Mouse (Mus musculus) heart, embryonic 10.5 days (tissue): ENCODE data around the gene Kdm6b. TPM values are rescaled to one million over a fixed set of nuclear protein-coding genes. Genes with fewer than 3 reads are reported as not detected.

ENCODE experiments used
- DNase-seq: peaks from one replicate; pipeline ENCODE4 v3.0.0-alpha.2; 2017; ENCODE audit warnings: low spot score
- H3K27ac ChIP-seq: fragments of 300-500 bp; sonication (generic); 2 replicates; pipeline ENCODE4 v1.5.1; 2016; ENCODE audit warnings: mild to moderate bottlenecking
- H3K27me3 ChIP-seq: fragments of 300-500 bp; sonication (generic); 2 replicates; pipeline ENCODE4 v1.6.1; 2016; ENCODE audit warnings: mild to moderate bottlenecking; ENCODE audit not compliant: poor library complexity, insufficient read depth, severe bottlenecking
- H3K36me3 ChIP-seq: fragments of 300-500 bp; sonication (generic); 2 replicates; pipeline ENCODE4 v1.6.1; 2016; ENCODE audit warnings: mild to moderate bottlenecking, moderate library complexity
- H3K4me1 ChIP-seq: fragments of 300-500 bp; sonication (generic); 2 replicates; pipeline ENCODE4 v1.6.1; 2016; ENCODE audit warnings: mild to moderate bottlenecking
- H3K4me3 ChIP-seq: fragments of 300-500 bp; sonication (generic); 2 replicates; pipeline ENCODE4 v1.5.1; 2016; ENCODE audit warnings: mild to moderate bottlenecking, moderate library complexity
- H3K9me3 ChIP-seq: fragments of 300-500 bp; sonication (generic); 2 replicates; pipeline ENCODE4 v1.6.1; 2016; ENCODE audit warnings: mild to moderate bottlenecking, moderate library complexity
- WGBS: fragments of 180-500 bp; shearing (Covaris S2); methylation state at CpG from one replicate; pipeline ENCODE4 v1.1.7; 2016; 5-methylcytosine and 5-hydroxymethylcytosine counted together
- polyA plus RNA-seq: library from polyadenylated mRNA; unstranded; fragments of >200 nt; fragmentation: Nextera tagmentation; extraction: Ambion mirVana; gene quantifications from 2 replicates; pipeline ENCODE4 v1.2.1, GENCODE M21; 2016

The Kdm6b gene
- polyA plus RNA-seq, 1 experiment from 2014 or later = 26.9 TPM

GRCm38 (mm10) chr11:69369990-69370816 is 43.3 kb downstream of the Kdm6b start:
- H3K4me1 ChIP-seq = peaks cover 59% of the 10 kb centered on the region
- 42% methylated on average over 2 of the region's 2 CpGs for WGBS
- no peak for DNase-seq
- H3K9me3 ChIP-seq = no peaks in the 10 kb centered on the region
- H3K36me3 ChIP-seq = peaks cover 6% of the 10 kb centered on the region; the same call in 1 of the 2 replicates
- H3K27ac ChIP-seq = peak overlapping the region; percentile 100
- peak overlapping the region; percentile 99 for H3K4me3 ChIP-seq
- no peaks in the 10 kb centered on the region for H3K27me3 ChIP-seq

DNA sequence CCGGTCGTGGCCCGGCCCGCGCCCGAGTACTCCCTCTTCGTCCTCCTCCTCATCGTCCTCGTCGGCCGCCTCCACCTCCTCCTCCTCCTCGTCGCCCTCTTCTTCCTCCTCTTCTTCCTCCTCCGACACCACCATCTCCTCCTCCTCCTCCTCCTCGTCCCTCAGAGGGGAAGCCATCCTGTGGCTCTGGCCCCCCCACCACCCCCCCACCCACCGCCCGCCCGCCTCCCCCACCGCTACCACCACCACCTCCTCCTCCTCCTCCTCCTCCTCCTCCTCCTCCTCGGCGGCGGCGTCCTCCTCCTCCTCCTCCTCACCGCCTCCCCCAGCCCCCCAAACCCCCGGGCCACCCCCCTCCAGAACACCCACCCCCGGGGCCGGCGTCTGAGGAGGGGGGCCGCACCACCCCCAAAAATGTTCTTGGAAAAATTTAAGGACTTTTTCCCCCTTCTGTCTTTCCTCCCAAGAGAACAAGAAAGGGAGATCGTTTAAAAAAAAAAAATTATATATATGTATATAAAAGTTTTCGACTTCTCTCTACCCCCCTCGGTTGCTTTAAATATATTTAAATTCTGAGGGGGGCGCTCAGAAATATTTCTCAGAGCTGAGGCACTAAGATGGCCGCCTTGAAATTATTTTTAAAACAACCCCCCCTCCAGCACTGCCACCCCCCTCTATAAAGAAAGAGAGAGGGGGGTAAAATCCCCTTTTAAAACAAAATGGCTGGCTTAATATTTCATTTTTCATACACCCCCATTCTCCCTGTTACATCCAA is 44.1 kb downstream of the Kdm6b start, which contains the start of gene Chd3:
TSS of gene Chd3 (minus strand) at position 192 of the 775 bp plus-strand sequence.
- H3K4me3 ChIP-seq = peak within 1 kb of the TSS; percentile 99
- WGBS = 6% methylated on average over 24 of the region's 34 CpGs
- H3K27me3 ChIP-seq = no peaks in the 10 kb centered on the region
- H3K4me1 ChIP-seq = peaks cover 67% of the 10 kb centered on the region
- H3K9me3 ChIP-seq = no peaks in the 10 kb centered on the region
- peak within 1 kb of the TSS; percentile 100 for H3K27ac ChIP-seq
- DNase-seq = no peak
- H3K36me3 ChIP-seq = peaks cover 6% of the 10 kb centered on the region; the same call in 1 of the 2 replicates

GRCm38 (mm10) chr11:69368356-69369214 is 44.9 kb downstream of the Kdm6b start:
- Histone ChIP-seq H3K36me3 (peaks cover 8% of the 10 kb centered on the region; the same call in 1 of the 2 replicates), H3K9me3 (no peaks in the 10 kb centered on the region), H3K4me1 (peaks cover 70% of the 10 kb centered on the region), H3K27me3 (no peaks in the 10 kb centered on the region), H3K4me3 (peak overlapping the region; percentile 99), H3K27ac (peak overlapping the region; percentile 100)
- WGBS = 1% methylated on average over 75 of the region's 106 CpGs
- DNase-seq = no peak

- H3K9me3 ChIP-seq = no peaks in the 10 kb centered on the region
- peak overlapping the region; percentile 100 for H3K27ac ChIP-seq
- peaks cover 14% of the 10 kb centered on the region for H3K36me3 ChIP-seq
- DNase-seq = peak; percentile 81
- WGBS = 1% methylated on average over 22 of the region's 22 CpGs
- H3K4me1 ChIP-seq = peaks cover 62% of the 10 kb centered on the region
- H3K27me3 ChIP-seq = no peaks in the 10 kb centered on the region
- H3K4me3 ChIP-seq = peak overlapping the region; percentile 99
Measured at GRCm38 (mm10) chr11:69367616-69368355, 45.7 kb downstream of the Kdm6b start.

- Histone ChIP-seq H3K4me3 (peak overlapping the region; percentile 99), H3K27ac (peak overlapping the region; percentile 100), H3K36me3 (peaks cover 18% of the 10 kb centered on the region), H3K27me3 (no peaks in the 10 kb centered on the region), H3K4me1 (peaks cover 57% of the 10 kb centered on the region), H3K9me3 (no peaks in the 10 kb centered on the region)
- WGBS = under 1% methylated on average over 22 of the region's 22 CpGs
- DNase-seq = no peak
Measured at GRCm38 (mm10) chr11:69366855-69367615, 46.4 kb downstream of the Kdm6b start.

DNA sequence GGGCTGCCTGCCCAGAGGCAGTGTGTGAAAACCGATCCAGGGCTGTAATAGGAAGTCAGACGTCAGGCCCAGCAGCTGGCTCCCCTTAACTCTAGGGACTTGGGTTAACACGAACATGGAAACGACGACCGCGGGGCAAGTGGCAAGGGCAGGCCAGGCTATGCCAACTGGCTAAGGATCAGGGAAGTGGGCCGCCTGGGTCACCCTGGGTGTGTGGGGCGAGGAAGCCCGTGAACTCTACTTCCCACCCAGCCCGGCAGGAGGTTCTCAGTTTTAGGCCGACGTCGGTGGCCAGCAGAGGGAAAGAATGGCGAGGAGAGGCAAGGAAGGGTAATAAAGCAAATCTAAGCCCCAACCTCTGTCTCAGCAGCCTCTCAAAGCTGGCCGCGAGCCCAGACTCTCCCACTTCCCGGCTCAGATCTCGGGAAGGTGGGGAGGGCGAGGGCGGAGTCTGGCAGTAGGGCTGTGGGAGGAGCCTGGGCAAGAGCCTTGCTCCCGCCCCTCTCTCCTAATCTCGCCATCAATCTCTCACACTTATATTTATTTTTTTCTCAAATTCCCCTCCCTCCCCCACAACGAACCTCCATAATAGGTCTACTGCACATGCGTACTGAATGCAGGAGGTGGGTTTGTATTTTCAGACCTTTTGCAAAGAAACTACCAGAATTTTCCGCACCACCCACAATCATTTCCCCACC is 47.2 kb downstream of the Kdm6b start:
- Histone ChIP-seq H3K36me3 (peaks cover 26% of the 10 kb centered on the region), H3K4me1 (peaks cover 49% of the 10 kb centered on the region), H3K27me3 (no peaks in the 10 kb centered on the region), H3K9me3 (no peaks in the 10 kb centered on the region), H3K4me3 (peak overlapping the region; percentile 99), H3K27ac (peak overlapping the region; percentile 100)
- WGBS = 3% methylated on average over 26 of the region's 26 CpGs
- DNase-seq = peak; percentile 95

- no peak for DNase-seq
- Histone ChIP-seq H3K9me3 (no peaks in the 10 kb centered on the region), H3K27me3 (no peaks in the 10 kb centered on the region), H3K27ac (peak overlapping the region; percentile 100), H3K36me3 (peaks cover 32% of the 10 kb centered on the region), H3K4me3 (peak overlapping the region; percentile 99), H3K4me1 (peaks cover 44% of the 10 kb centered on the region)
- 31% methylated on average over 6 of the region's 6 CpGs for WGBS
Measured at GRCm38 (mm10) chr11:69365722-69366121, 47.8 kb downstream of the Kdm6b start.

GRCm38 (mm10) chr11:69364910-69365309 is 48.6 kb downstream of the Kdm6b start:
- peaks cover 41% of the 10 kb centered on the region for H3K4me1 ChIP-seq
- H3K4me3 ChIP-seq = peak overlapping the region; percentile 99
- DNase-seq = no peak
- H3K36me3 ChIP-seq = peaks cover 40% of the 10 kb centered on the region
- WGBS = 5% methylated on average over 6 of the region's 6 CpGs
- H3K27ac ChIP-seq = peak overlapping the region; percentile 100
- H3K27me3 ChIP-seq = no peaks in the 10 kb centered on the region
- no peaks in the 10 kb centered on the region for H3K9me3 ChIP-seq

GRCm38 (mm10) chr11:69364376-69364775 is 49.1 kb downstream of the Kdm6b start:
- Histone ChIP-seq H3K4me3 (0 out of 2 replicates have a peak overlapping the region, but pooled peaks have one; percentile 99), H3K36me3 (peaks cover 45% of the 10 kb centered on the region), H3K9me3 (no peaks in the 10 kb centered on the region), H3K27me3 (no peaks in the 10 kb centered on the region), H3K4me1 (peaks cover 41% of the 10 kb centered on the region), H3K27ac (peak overlapping the region; percentile 36; the same call in 1 of the 2 replicates)
- no peak for DNase-seq
- 59% methylated on average over 8 of the region's 8 CpGs for WGBS

GRCm38 (mm10) chr11:69362479-69362878 is 51.0 kb downstream of the Kdm6b start:
- no peak for DNase-seq
- 73% methylated on average over 2 of the region's 2 CpGs for WGBS
- Histone ChIP-seq H3K4me1 (peaks cover 30% of the 10 kb centered on the region), H3K27ac (no peak overlapping the region), H3K27me3 (no peaks in the 10 kb centered on the region), H3K4me3 (no peak overlapping the region), H3K9me3 (no peaks in the 10 kb centered on the region), H3K36me3 (peaks cover 64% of the 10 kb centered on the region)

DNA sequence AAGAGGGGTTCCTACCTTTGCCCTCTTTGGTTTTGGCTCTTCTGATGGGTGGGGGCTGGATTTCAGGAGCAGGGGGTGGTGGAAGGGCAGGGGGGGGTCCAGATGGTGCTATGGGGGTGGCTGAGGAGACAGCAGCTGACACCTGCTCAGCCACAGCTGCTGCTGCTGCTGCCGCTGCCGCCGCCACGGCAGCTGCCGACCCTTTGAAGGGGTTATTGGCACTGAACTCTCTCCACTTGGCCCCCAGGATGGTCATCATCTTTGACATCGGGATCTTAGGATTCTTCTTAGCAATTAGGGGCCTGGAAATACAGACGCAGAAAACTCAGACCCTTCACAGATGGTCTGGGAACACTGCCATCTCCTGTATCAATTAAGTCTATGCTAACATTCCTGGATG is 51.5 kb downstream of the Kdm6b start:
- 79% methylated on average over 7 of the region's 7 CpGs for WGBS
- Histone ChIP-seq H3K27me3 (no peaks in the 10 kb centered on the region), H3K9me3 (no peaks in the 10 kb centered on the region), H3K36me3 (peaks cover 69% of the 10 kb centered on the region), H3K27ac (no peak overlapping the region), H3K4me1 (peaks cover 25% of the 10 kb centered on the region), H3K4me3 (no peak overlapping the region)
- no peak for DNase-seq
